ENCODE assay signal across 8 mouse cellular contexts in the genomic region with DNA sequence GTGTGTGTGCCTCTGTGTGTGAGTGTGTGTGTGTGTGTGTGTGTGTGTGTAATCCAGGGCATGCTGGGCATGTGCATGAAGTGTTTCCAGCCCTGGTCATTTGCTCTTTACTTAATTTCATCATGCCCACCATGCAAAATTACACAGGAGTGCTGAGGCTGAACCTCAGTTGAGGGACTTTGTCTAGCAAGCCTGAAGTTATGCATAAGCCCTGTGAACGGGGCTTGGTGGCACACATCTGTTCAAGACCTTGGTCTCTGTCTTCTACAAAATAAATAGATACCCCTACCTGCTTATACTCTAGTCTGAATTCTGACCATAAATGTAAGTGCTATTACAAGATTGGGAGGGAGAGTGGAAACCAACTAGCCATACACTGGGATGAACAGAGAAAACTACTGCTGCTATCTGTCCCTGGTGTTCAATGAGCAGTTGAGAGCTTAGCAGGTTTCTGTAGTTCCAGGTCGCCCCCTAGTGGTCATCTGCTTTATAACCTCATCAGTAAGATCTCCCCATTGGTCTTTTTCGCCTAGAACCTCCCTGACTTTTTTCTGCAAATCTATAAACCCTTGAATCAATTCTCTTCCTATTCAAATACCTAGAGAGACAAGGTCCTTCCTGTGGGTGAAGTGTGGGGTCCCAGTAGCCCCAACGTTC. TPM values are rescaled to one million over a fixed set of nuclear protein-coding genes. Genes with fewer than 3 reads are reported as not detected.
DNase-seq lines count a peak whose midpoint lies in the region; ATAC-seq lines count a peak whose summit lies in the region.
"Had no signal": no experiment of that assay in that cellular context is flagged by ENCODE, and none has a peak within 500 bp of the region (broad histone marks: within the 10 kb centered on the region; RNA-seq: fewer than 3 reads in every experiment).

No protein-coding gene starts in this region.

- ATAC-seq in activated CD4-positive, CD25-positive, alpha-beta regulatory T cell, adult 4 months = peak; percentile 34
- peak; percentile 53; the same call in 1 of the 2 replicates for ATAC-seq in megakaryocyte-erythroid progenitor cell, adult 5-6 weeks (replicated peaks; ENCODE audit: low FRiP score, low TSS enrichment, poor library complexity, severe bottlenecking)

- peak; percentile 75 to 90 for DNase-seq in cerebellum, postnatal 25 days
- DNase-seq in gastrocnemius, adult 18-20 months (ENCODE audit: low spot score) = peak; percentile 82
- DNase-seq in induced T-regulatory cell, adult 2 months (ENCODE audit: low read depth) = peak; percentile 94
- peak; percentile 80 to 89 for DNase-seq in left cerebral cortex, adult 18-20 months (ENCODE audit: low spot score in 2 of 2)
- DNase-seq in right cerebral cortex, postnatal 36 days (ENCODE audit: low spot score in 2 of 2) = peak; percentile 60 to 64

RNA-seq across cellular contexts. Expression of gene Ncl, which starts 19.9 kb away (rescaled TPM):
- 100 to 1,000 TPM; 383 to 392 TPM for polyA plus RNA-seq in activated CD4-positive, CD25-positive, alpha-beta regulatory T cell, adult 4 months (2017; shearing (Covaris generic))
- 100 to 1,000 TPM in 1 of 2 experiments, 10 to 100 TPM in 1; 99.3 to 113 TPM for total RNA-seq in gastrocnemius, adult 18-20 months (2021)
- 100 to 1,000 TPM; 130 TPM for total RNA-seq in left cerebral cortex, adult 18-20 months (2021)
- total RNA-seq in megakaryocyte-erythroid progenitor cell, adult 5-6 weeks (2014; fragmentation: Nextera tagmentation) = 973 and 1,006 TPM in 2 replicates
- 1,472 and 1,577 TPM in 2 replicates for total RNA-seq in megakaryocyte-erythroid progenitor cell, adult 5-6 weeks (2017)

RNA-seq across cellular contexts. Expression of gene B3gnt7, which starts 36.7 kb away (rescaled TPM):
- polyA plus RNA-seq in activated CD4-positive, CD25-positive, alpha-beta regulatory T cell, adult 4 months (2017; shearing (Covaris generic)) = under 1 TPM in 1 of 2 experiments, not detected in 1; 0.18 TPM
- not detected for total RNA-seq in gastrocnemius, adult 18-20 months (2021)
- 1 to 10 TPM in 1 of 2 experiments, under 1 TPM in 1; 0.77 to 1.1 TPM for total RNA-seq in left cerebral cortex, adult 18-20 months (2021)
- 1.4 and 2.4 TPM in 2 replicates for total RNA-seq in megakaryocyte-erythroid progenitor cell, adult 5-6 weeks (2014; fragmentation: Nextera tagmentation)
- 4.0 TPM in 1 of 2 replicates, not detected in the other for total RNA-seq in megakaryocyte-erythroid progenitor cell, adult 5-6 weeks (2017)
- polyA plus RNA-seq: myocyte had no signal

Comparison
In these comparisons a context has a peak if more than half of its experiments do, and no peak if none do; other contexts are left out.
1. Peak in every context shown above with its lines: DNase-seq and ATAC-seq.
2. RNA of gene Ncl, which starts 19.9 kb away (total RNA-seq): 973 to 1,577 TPM in megakaryocyte-erythroid progenitor cell, adult 5-6 weeks; 130 TPM in left cerebral cortex, adult 18-20 months and 99.3 to 113 TPM in gastrocnemius, adult 18-20 months; every median in the first group is over 4 times any median in the second.